Mouse (Mus musculus) central nervous system, embryonic 11.5 days (tissue): ENCODE data around the gene Gm3383. TPM values are rescaled to one million over a fixed set of nuclear protein-coding genes. Genes with fewer than 3 reads are reported as not detected.

ENCODE experiments used
- polyA plus RNA-seq: library from polyadenylated mRNA; depleted of rRNA; stranded (reverse); fragments of >200 nt; gene quantifications from 2 replicates; pipeline ENCODE4 v1.2.3, GENCODE M21; 2012; rRNA removed

Gm3383 gene
- 3.3 and 4.1 TPM in 2 replicates for polyA plus RNA-seq

GRCm38 (mm10) chr14:5807882-5808281, at the start of gene Gm3383:
Gm3383 (minus strand) TSS chr14:5807982.

GRCm38 (mm10) chr14:5830229-5830628, 22.4 kb upstream of the Gm3383 start, which contains the start of gene Gm3424:
Gm3424 (minus strand) TSS chr14:5830329.

DNA sequence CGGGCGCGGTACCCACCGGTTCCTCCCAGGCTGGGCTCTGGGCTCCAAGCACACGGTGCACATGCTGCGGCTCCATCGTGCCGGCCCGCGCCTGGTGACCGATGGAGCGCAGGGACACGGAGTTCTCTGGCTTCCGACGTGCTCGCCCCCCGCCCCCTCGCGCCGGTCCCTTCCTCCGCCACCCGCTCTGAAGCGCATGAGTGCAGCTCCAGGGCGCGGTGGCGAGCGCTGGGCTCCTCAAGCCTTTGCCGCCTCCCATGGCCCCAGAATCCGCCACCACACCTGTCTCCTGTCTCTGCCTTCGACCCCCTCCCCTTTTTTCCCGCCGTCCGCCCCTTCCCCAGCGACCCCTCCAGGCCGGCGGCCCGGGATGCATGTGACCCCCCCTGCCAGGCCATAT, 66.3 kb downstream of the Gm3383 start, which contains the start of gene Gm3373:
Gene Gm3373 (minus strand): TSS at position 101 of the 400 bp plus-strand sequence.

GRCm38 (mm10) chr14:5687357-5687756, 120.4 kb downstream of the Gm3383 start, which contains the start of gene Gm9603:
Gm9603 (minus strand) TSS chr14:5687457.

GRCm38 (mm10) chr14:5632928-5633327, 174.9 kb downstream of the Gm3383 start, which contains the start of gene Gm8265:
Gm8265 (minus strand) TSS chr14:5633028.

Other genes with a start within 250 kb of the Gm3383 start
- not detected in 2 replicates for gene Gm8265, start 175.0 kb downstream of the Gm3383 start, polyA plus RNA-seq
- not detected in 2 replicates for gene Gm9603, start 120.5 kb downstream of the Gm3383 start, polyA plus RNA-seq
- 0.42 and 0.66 TPM in 2 replicates for gene Gm3373, start 66.4 kb downstream of the Gm3383 start, polyA plus RNA-seq
- not detected in 2 replicates for gene Gm3424, start 22.3 kb upstream of the Gm3383 start, polyA plus RNA-seq
- 0.07 and 0.16 TPM in 2 replicates for gene Gm8237, start 72.4 kb upstream of the Gm3383 start, polyA plus RNA-seq
- gene Gm3248, start 153.8 kb upstream of the Gm3383 start, polyA plus RNA-seq = 0.26 and 0.80 TPM in 2 replicates
- not detected in 2 replicates for gene Gm3453, start 171.2 kb upstream of the Gm3383 start, polyA plus RNA-seq